ENCODE assay signal across 11 mouse cellular contexts in the genomic region with DNA sequence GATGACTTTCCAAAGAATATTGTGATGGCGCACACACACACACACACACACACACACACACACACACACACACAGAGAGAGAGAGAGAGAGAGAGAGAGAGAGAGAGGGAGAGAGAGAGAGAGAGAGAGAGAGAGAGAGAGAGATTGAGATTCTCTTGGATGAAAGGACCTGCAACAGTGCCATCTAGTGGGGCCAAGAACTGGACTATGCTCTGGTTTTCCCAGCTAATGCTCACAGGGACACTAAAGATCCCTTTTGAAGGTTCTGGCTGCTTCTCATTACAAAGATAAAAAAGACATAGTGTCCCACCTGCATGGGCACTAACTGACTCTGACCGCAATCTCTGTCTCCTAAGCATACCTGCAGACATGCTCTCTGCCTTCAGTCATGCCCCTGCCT. TPM values are rescaled to one million over a fixed set of nuclear protein-coding genes. Genes with fewer than 3 reads are reported as not detected.
DNase-seq lines count a peak whose midpoint lies in the region; ATAC-seq lines count a peak whose summit lies in the region.
"Not testable (repeated sequence)": the region's sequence is repeated elsewhere in the genome, so short reads cannot be mapped to it uniquely, and the experiment has no call there.
"Had no signal": no experiment of that assay in that cellular context is flagged by ENCODE, and none has a peak within 500 bp of the region (broad histone marks: within the 10 kb centered on the region; RNA-seq: fewer than 3 reads in every experiment).

No protein-coding gene starts in this region.

- ATAC-seq in embryonic facial prominence, embryonic 14.5 days (ENCODE audit: low read depth): not testable (repeated sequence)

- DNase-seq in adrenal gland, postnatal 25 days: peak; percentile 38
- DNase-seq in embryonic facial prominence, embryonic 14.5 days (ENCODE audit: low spot score): peak; percentile 66
- peak; percentile 42 to 64 for DNase-seq in heart, postnatal 14 days
- DNase-seq in kidney, postnatal 36 days: peak; percentile 35 to 79
- peak; percentile 60 for DNase-seq in limb, embryonic 10.5 days (ENCODE audit: low spot score)
- peak; percentile 48 for DNase-seq in midbrain, embryonic 10.5 days (ENCODE audit: low spot score)
- peak; percentile 17 for DNase-seq in right cerebral cortex, postnatal 25 days

- H3K9me3 ChIP-seq in embryonic facial prominence, embryonic 14.5 days (ENCODE audit: control insufficient read depth, low read length); limb, embryonic 10.5 days (replicated peaks); midbrain, embryonic 10.5 days (replicated peaks): not testable (repeated sequence)

- H3K27ac ChIP-seq in embryonic facial prominence, embryonic 14.5 days (replicated peaks; ENCODE audit: low read depth, low read length); limb, embryonic 10.5 days; midbrain, embryonic 10.5 days (replicated peaks): not testable (repeated sequence)

- intact Hi-C loops in heart, postnatal 14 days (cut with DNase I): loop anchor here (2.0 kb wide), 1 partner anchor 165 kb away; no protein-coding TSS in a partner anchor

- 46% methylated on average over 2 of the region's 2 CpGs for WGBS in embryonic facial prominence, embryonic 14.5 days
- WGBS in limb, embryonic 10.5 days: 64% methylated on average over 2 of the region's 2 CpGs
- 73% methylated on average over 2 of the region's 2 CpGs for WGBS in midbrain, embryonic 10.5 days

- not testable (repeated sequence) for H3K36me3 ChIP-seq in embryonic facial prominence, embryonic 14.5 days (ENCODE audit: control insufficient read depth, insufficient read depth, low read length); limb, embryonic 10.5 days; midbrain, embryonic 10.5 days

- H3K4me3 ChIP-seq in embryonic facial prominence, embryonic 14.5 days (ENCODE audit: low read depth, low read length); limb, embryonic 10.5 days; midbrain, embryonic 10.5 days: not testable (repeated sequence)

- H3K9ac ChIP-seq in embryonic facial prominence, embryonic 14.5 days (ENCODE audit: low read depth, low read length): not testable (repeated sequence)

- H3K4me1 ChIP-seq in embryonic facial prominence, embryonic 14.5 days (ENCODE audit: control insufficient read depth, insufficient read depth, low read length); limb, embryonic 10.5 days; midbrain, embryonic 10.5 days: not testable (repeated sequence)

- not testable (repeated sequence) for H3K4me2 ChIP-seq in embryonic facial prominence, embryonic 14.5 days (ENCODE audit: low read depth, low read length)

- H3K27me3 ChIP-seq in embryonic facial prominence, embryonic 14.5 days (replicated peaks; ENCODE audit: control insufficient read depth, insufficient read depth, low read length); limb, embryonic 10.5 days (ENCODE audit: low read depth, poor library complexity, severe bottlenecking); midbrain, embryonic 10.5 days (ENCODE audit: low read depth, poor library complexity, severe bottlenecking): not testable (repeated sequence)

RNA-seq across cellular contexts. Expression of a gene that starts 32.8 kb away (rescaled TPM):
- not detected in 2 replicates for total RNA-seq in adrenal gland, postnatal 25 days (2021)
- polyA plus RNA-seq in embryonic facial prominence, embryonic 14.5 days (2014; fragmentation: Nextera tagmentation; extraction: Ambion mirVana): not detected in 2 replicates
- not detected for total RNA-seq in heart, postnatal 14 days (2021)
- not detected in 2 replicates for polyA plus RNA-seq in limb, embryonic 10.5 days (2016; fragmentation: Nextera tagmentation; extraction: Ambion mirVana)
- polyA plus RNA-seq in midbrain, embryonic 10.5 days (2016; fragmentation: Nextera tagmentation; extraction: Ambion mirVana): not detected in 2 replicates
- total RNA-seq: gastrocnemius, adult 8-10 months; layer of hippocampus, adult 8-10 months had no signal
- polyA plus RNA-seq: hindbrain, embryonic 12.5 days; macrophage had no signal

RNA-seq across cellular contexts. Expression of a gene that starts 46.8 kb away (rescaled TPM):
- not detected in 2 replicates for total RNA-seq in adrenal gland, postnatal 25 days (2021)
- polyA plus RNA-seq in embryonic facial prominence, embryonic 14.5 days (2014; fragmentation: Nextera tagmentation; extraction: Ambion mirVana): not detected in 2 replicates
- total RNA-seq in heart, postnatal 14 days (2021): not detected
- not detected in 2 replicates for polyA plus RNA-seq in limb, embryonic 10.5 days (2016; fragmentation: Nextera tagmentation; extraction: Ambion mirVana)
- not detected in 2 replicates for polyA plus RNA-seq in midbrain, embryonic 10.5 days (2016; fragmentation: Nextera tagmentation; extraction: Ambion mirVana)
- total RNA-seq: gastrocnemius, adult 8-10 months; layer of hippocampus, adult 8-10 months had no signal
- polyA plus RNA-seq: hindbrain, embryonic 12.5 days; macrophage had no signal

RNA-seq across cellular contexts. Expression of a gene that starts 55.0 kb away (rescaled TPM):
- total RNA-seq in adrenal gland, postnatal 25 days (2021): not detected in 2 replicates
- polyA plus RNA-seq in embryonic facial prominence, embryonic 14.5 days (2014; fragmentation: Nextera tagmentation; extraction: Ambion mirVana): not detected in 2 replicates
- not detected for total RNA-seq in heart, postnatal 14 days (2021)
- 0.10 and 0.31 TPM in 2 replicates for polyA plus RNA-seq in limb, embryonic 10.5 days (2016; fragmentation: Nextera tagmentation; extraction: Ambion mirVana)
- 0.28 TPM in 1 of 2 replicates, not detected in the other for polyA plus RNA-seq in midbrain, embryonic 10.5 days (2016; fragmentation: Nextera tagmentation; extraction: Ambion mirVana)
- total RNA-seq: gastrocnemius, adult 8-10 months; layer of hippocampus, adult 8-10 months had no signal
- polyA plus RNA-seq: hindbrain, embryonic 12.5 days; macrophage had no signal
